Mouse (Mus musculus) limb, embryonic 11.5 days (tissue): ENCODE measurements around the gene Sac3d1. TPM values are rescaled to one million over a fixed set of nuclear protein-coding genes. Genes with fewer than 3 reads are reported as not detected.

ENCODE experiments used
- ATAC-seq: fragments of 200-750 bp; cut with Nextera tagmentation; 2 replicates; pipeline ENCODE4 v1.8.0; 2017; ENCODE audit warnings: low read depth; ENCODE audit not compliant: insufficient number of reproducible peaks, low FRiP score, low TSS enrichment
- DNase-seq: peaks from one replicate; pipeline ENCODE4 v3.0.0-alpha.2; 2015; ENCODE audit warnings: low spot score
- H3K27ac ChIP-seq: fragments of 300-500 bp; sonication (generic); replicated peaks from 2 replicates; pipeline ENCODE4 v1.5.1; 2014; ENCODE audit warnings: low read depth, mild to moderate bottlenecking, low read length
- H3K27me3 ChIP-seq: fragments of 300-500 bp; sonication (generic); 2 replicates; pipeline ENCODE4 v1.6.1; 2014; ENCODE audit warnings: mild to moderate bottlenecking, low read length, mixed read lengths; ENCODE audit not compliant: control insufficient read depth, insufficient read depth
- H3K36me3 ChIP-seq: fragments of 300-500 bp; sonication (generic); 2 replicates; pipeline ENCODE4 v1.6.1; 2014; ENCODE audit warnings: mild to moderate bottlenecking, low read length, moderate library complexity, mixed read lengths; ENCODE audit not compliant: control insufficient read depth, insufficient read depth
- H3K4me1 ChIP-seq: fragments of 300-500 bp; sonication (generic); 2 replicates; pipeline ENCODE4 v1.6.1; 2014; ENCODE audit warnings: low read length, mixed read lengths; ENCODE audit not compliant: control insufficient read depth, insufficient read depth
- H3K4me2 ChIP-seq: fragments of 300-500 bp; sonication (generic); 2 replicates; pipeline ENCODE4 v1.6.1; 2014; ENCODE audit warnings: low read depth, mild to moderate bottlenecking, moderate library complexity; ENCODE audit not compliant: severe bottlenecking
- H3K4me3 ChIP-seq: fragments of 300-500 bp; sonication (generic); 2 replicates; pipeline ENCODE4 v1.5.1; 2014; ENCODE audit warnings: low read depth, low read length
- H3K9ac ChIP-seq: fragments of 300-500 bp; sonication (generic); 2 replicates; pipeline ENCODE4 v1.6.1; 2014; ENCODE audit warnings: mild to moderate bottlenecking, low read length
- H3K9me3 ChIP-seq: fragments of 300-500 bp; sonication (generic); 2 replicates; pipeline ENCODE4 v1.6.1; 2016; ENCODE audit warnings: low read length; ENCODE audit not compliant: control insufficient read depth
- WGBS: fragments of 180-500 bp; shearing (Covaris S2); extraction: QIAGEN DNeasy Blood & Tissue Kit; methylation state at CpG from one replicate; pipeline ENCODE4 v1.1.7; 2014; 5-methylcytosine and 5-hydroxymethylcytosine counted together
- polyA plus RNA-seq: library from polyadenylated mRNA; unstranded; fragments of >200 nt; fragmentation: Nextera tagmentation; extraction: Ambion mirVana; gene quantifications from 2 replicates; pipeline ENCODE4 v1.2.1, GENCODE M21; 2014

The Sac3d1 gene
- polyA plus RNA-seq, 1 experiment from 2014 or later = 65.4 TPM

GRCm38 (mm10) chr19:6113116-6113515 is 5.3 kb downstream of the Sac3d1 start:
- H3K27me3 ChIP-seq = no peaks in the 10 kb centered on the region
- peaks cover 3% of the 10 kb centered on the region for H3K4me1 ChIP-seq
- H3K9ac ChIP-seq = no peak overlapping the region
- DNase-seq = no peak
- peaks cover 10% of the 10 kb centered on the region; the same call in 1 of the 2 replicates for H3K36me3 ChIP-seq
- H3K4me3 ChIP-seq = no peak overlapping the region
- ATAC-seq = no peak
- WGBS = 63% methylated on average over 6 of the region's 6 CpGs
- no peaks in the 10 kb centered on the region for H3K9me3 ChIP-seq
- H3K4me2 ChIP-seq = no peak overlapping the region
- H3K27ac ChIP-seq = no peak overlapping the region

GRCm38 (mm10) chr19:6105586-6105985 is 12.9 kb downstream of the Sac3d1 start, which contains the start of gene Naaladl1:
Naaladl1 (plus strand) TSS chr19:6105782.
- Histone ChIP-seq H3K4me2 (no peak within 1 kb of the TSS), H3K27ac (no peak within 1 kb of the TSS), H3K9ac (no peak within 1 kb of the TSS), H3K27me3 (no peaks in the 10 kb centered on the region), H3K9me3 (no peaks in the 10 kb centered on the region), H3K4me3 (no peak within 1 kb of the TSS), H3K36me3 (no peaks in the 10 kb centered on the region), H3K4me1 (no peaks in the 10 kb centered on the region)
- DNase-seq = no peak
- WGBS = 81% methylated on average over 7 of the region's 7 CpGs
- ATAC-seq = no peak

- peaks cover 3% of the 10 kb centered on the region for H3K36me3 ChIP-seq
- DNase-seq = no peak
- no peak overlapping the region for H3K4me2 ChIP-seq
- no peak for ATAC-seq
- no peak overlapping the region for H3K9ac ChIP-seq
- H3K4me3 ChIP-seq = no peak overlapping the region
- 88% methylated on average over 4 of the region's 4 CpGs for WGBS
- no peaks in the 10 kb centered on the region for H3K9me3 ChIP-seq
- no peaks in the 10 kb centered on the region for H3K27me3 ChIP-seq
- no peaks in the 10 kb centered on the region for H3K4me1 ChIP-seq
- H3K27ac ChIP-seq = no peak overlapping the region
Measured at GRCm38 (mm10) chr19:6104476-6104875, 14.0 kb downstream of the Sac3d1 start.

- Histone ChIP-seq H3K27me3 (no peaks in the 10 kb centered on the region), H3K9me3 (no peaks in the 10 kb centered on the region), H3K4me3 (no peak overlapping the region), H3K27ac (no peak overlapping the region), H3K36me3 (peaks cover 3% of the 10 kb centered on the region), H3K9ac (no peak overlapping the region), H3K4me1 (no peaks in the 10 kb centered on the region), H3K4me2 (no peak overlapping the region)
- no peak for DNase-seq
- WGBS = 78% methylated on average over 6 of the region's 6 CpGs
- ATAC-seq = no peak
Measured at GRCm38 (mm10) chr19:6102169-6102853, 16.1 kb downstream of the Sac3d1 start.

GRCm38 (mm10) chr19:6101186-6101585 is 17.3 kb downstream of the Sac3d1 start:
- Histone ChIP-seq H3K4me3 (no peak overlapping the region), H3K27ac (no peak overlapping the region), H3K9me3 (no peaks in the 10 kb centered on the region), H3K4me1 (no peaks in the 10 kb centered on the region), H3K9ac (no peak overlapping the region), H3K4me2 (no peak overlapping the region), H3K27me3 (no peaks in the 10 kb centered on the region), H3K36me3 (peaks cover 6% of the 10 kb centered on the region)
- no peak for ATAC-seq
- 26% methylated on average over 6 of the region's 6 CpGs for WGBS
- DNase-seq = no peak

GRCm38 (mm10) chr19:6097847-6098246 is 20.6 kb downstream of the Sac3d1 start:
- Histone ChIP-seq H3K9me3 (no peaks in the 10 kb centered on the region), H3K27ac (no peak overlapping the region), H3K36me3 (peaks cover 12% of the 10 kb centered on the region), H3K4me2 (no peak overlapping the region), H3K27me3 (no peaks in the 10 kb centered on the region), H3K9ac (no peak overlapping the region), H3K4me1 (no peaks in the 10 kb centered on the region), H3K4me3 (no peak overlapping the region)
- ATAC-seq = no peak
- DNase-seq = no peak
- WGBS = 91% methylated on average over 3 of the region's 3 CpGs

- 94% methylated on average over 7 of the region's 7 CpGs for WGBS
- DNase-seq = no peak
- H3K27me3 ChIP-seq = no peaks in the 10 kb centered on the region
- no peak for ATAC-seq
- peak within 1 kb of the TSS; percentile 17; the same call in 1 of the 2 replicates for H3K9ac ChIP-seq
- H3K4me3 ChIP-seq = no peak within 1 kb of the TSS
- no peak within 1 kb of the TSS for H3K27ac ChIP-seq
- no peak within 1 kb of the TSS for H3K4me2 ChIP-seq
- H3K36me3 ChIP-seq = peaks cover 25% of the 10 kb centered on the region
- no peaks in the 10 kb centered on the region for H3K9me3 ChIP-seq
- H3K4me1 ChIP-seq = no peaks in the 10 kb centered on the region
Measured at GRCm38 (mm10) chr19:6094119-6094518, 24.3 kb downstream of the Sac3d1 start, which contains the start of gene AC131692.1. AC131692.1 (plus strand) TSS chr19:6094419.

- ATAC-seq = no peak
- Histone ChIP-seq H3K36me3 (peaks cover 22% of the 10 kb centered on the region), H3K9me3 (no peaks in the 10 kb centered on the region), H3K27me3 (no peaks in the 10 kb centered on the region), H3K4me3 (no peak overlapping the region), H3K27ac (no peak overlapping the region), H3K4me2 (no peak overlapping the region), H3K4me1 (peaks cover 4% of the 10 kb centered on the region), H3K9ac (no peak overlapping the region)
- DNase-seq = no peak
- 94% methylated on average over 13 of the region's 13 CpGs for WGBS
Measured at GRCm38 (mm10) chr19:6088841-6089240, 29.6 kb downstream of the Sac3d1 start.
